Mouse (Mus musculus) mammary gland, adult 2 months (tissue): ENCODE data around the gene Sapcd1. TPM values are rescaled to one million over a fixed set of nuclear protein-coding genes. Genes with fewer than 3 reads are reported as not detected.

Experiments
- polyA plus RNA-seq: library from polyadenylated mRNA; depleted of rRNA; stranded (reverse); fragments of >200 nt; gene quantifications from 2 replicates; pipeline ENCODE4 v1.2.3, GENCODE M21; 2012; ENCODE audit warnings: low replicate concordance; rRNA removed

The Sapcd1 gene
- 1.7 and 2.0 TPM in 2 replicates for polyA plus RNA-seq

GRCm38 (mm10) chr17:35027277-35028068, at the start of gene Sapcd1:
Sapcd1 (minus strand) TSS chr17:35028016.

GRCm38 (mm10) chr17:35076507-35077176, 48.8 kb upstream of the Sapcd1 start, which contains the start of gene Ly6g6e:
Ly6g6e (plus strand) TSS chr17:35076902.

GRCm38 (mm10) chr17:35066084-35066483, 38.3 kb upstream of the Sapcd1 start, which contains the start of gene Mpig6b:
Mpig6b (minus strand) TSS chr17:35066184.

GRCm38 (mm10) chr17:35064951-35065947, 37.4 kb upstream of the Sapcd1 start, which contains the start of gene Ly6g6c:
Ly6g6c (plus strand) TSS chr17:35065388.

GRCm38 (mm10) chr17:35058911-35059892, 31.4 kb upstream of the Sapcd1 start, which contains the start of gene Ddah2:
Ddah2 (plus strand) TSS chr17:35059035.

GRCm38 (mm10) chr17:35049561-35050016, 21.8 kb upstream of the Sapcd1 start, which contains the start of gene Clic1:
Clic1 (plus strand) TSS chr17:35049966.

GRCm38 (mm10) chr17:35046681-35047455, 19.1 kb upstream of the Sapcd1 start, which contains the start of gene Msh5:
Msh5 (minus strand) TSS chr17:35046745.

GRCm38 (mm10) chr17:35016376-35016775, 11.4 kb downstream of the Sapcd1 start, which contains the start of gene Vwa7:
Vwa7 (plus strand) TSS chr17:35016579.

GRCm38 (mm10) chr17:35000717-35001451, 26.9 kb downstream of the Sapcd1 start, which contains the start of gene Vars:
Vars (plus strand) TSS chr17:35000987.

GRCm38 (mm10) chr17:34981690-34982180, 46.1 kb downstream of the Sapcd1 start, which contains the start of gene Lsm2:
Lsm2 (plus strand) TSS chr17:34981862.

Other genes with a start within 250 kb of the Sapcd1 start
- gene Cyp21a1, start 223.5 kb downstream of the Sapcd1 start, polyA plus RNA-seq, result 0.11 and 0.60 TPM in 2 replicates
- gene Stk19, start 191.1 kb downstream of the Sapcd1 start, polyA plus RNA-seq, result 48.6 and 50.3 TPM in 2 replicates
- gene Dxo, start 191.0 kb downstream of the Sapcd1 start, polyA plus RNA-seq, result 72.8 and 80.9 TPM in 2 replicates
- 77.4 and 105 TPM in 2 replicates for gene Skiv2l, start 177.8 kb downstream of the Sapcd1 start, polyA plus RNA-seq
- 18.7 and 20.6 TPM in 2 replicates for gene Nelfe, start 177.6 kb downstream of the Sapcd1 start, polyA plus RNA-seq
- gene Cfb, start 165.5 kb downstream of the Sapcd1 start, polyA plus RNA-seq, result 70.0 and 71.7 TPM in 2 replicates
- gene Zbtb12, start 148.5 kb downstream of the Sapcd1 start, polyA plus RNA-seq, result 13.1 and 14.3 TPM in 2 replicates
- gene Gm20547, start 146.0 kb downstream of the Sapcd1 start, polyA plus RNA-seq, result 0.06 and 0.07 TPM in 2 replicates
- gene C2, start 129.8 kb downstream of the Sapcd1 start, polyA plus RNA-seq, result 46.9 and 64.7 TPM in 2 replicates
- gene Ehmt2, start 129.5 kb downstream of the Sapcd1 start, polyA plus RNA-seq, result 189 and 339 TPM in 2 replicates
- gene Slc44a4, start 113.5 kb downstream of the Sapcd1 start, polyA plus RNA-seq, result 7.4 and 9.2 TPM in 2 replicates
- 48.4 and 54.9 TPM in 2 replicates for gene Neu1, start 96.8 kb downstream of the Sapcd1 start, polyA plus RNA-seq
- gene Hspa1b, start 68.8 kb downstream of the Sapcd1 start, polyA plus RNA-seq, result 43.1 and 146 TPM in 2 replicates
- gene Gm20481, start 58.1 kb downstream of the Sapcd1 start, polyA plus RNA-seq, result 0.30 TPM in 1 of 2 replicates, not detected in the other
- gene Hspa1a, start 55.9 kb downstream of the Sapcd1 start, polyA plus RNA-seq, result 17.7 and 42.4 TPM in 2 replicates
- 0.30 and 3.0 TPM in 2 replicates for gene Hspa1l, start 55.3 kb downstream of the Sapcd1 start, polyA plus RNA-seq
- 75.4 and 108 TPM in 2 replicates for gene Lsm2, start 46.2 kb downstream of the Sapcd1 start, polyA plus RNA-seq
- gene Vars, start 27.0 kb downstream of the Sapcd1 start, polyA plus RNA-seq, result 197 and 475 TPM in 2 replicates
- gene Vwa7, start 11.4 kb downstream of the Sapcd1 start, polyA plus RNA-seq, result 1.4 and 3.9 TPM in 2 replicates
- 4.2 and 4.8 TPM in 2 replicates for gene Msh5, start 18.7 kb upstream of the Sapcd1 start, polyA plus RNA-seq
- 110 and 121 TPM in 2 replicates for gene Clic1, start 21.9 kb upstream of the Sapcd1 start, polyA plus RNA-seq
- gene Ddah2, start 31.0 kb upstream of the Sapcd1 start, polyA plus RNA-seq, result 58.1 and 90.9 TPM in 2 replicates
- 1.5 and 25.2 TPM in 2 replicates for gene Ly6g6c, start 37.4 kb upstream of the Sapcd1 start, polyA plus RNA-seq
- gene Mpig6b, start 38.2 kb upstream of the Sapcd1 start, polyA plus RNA-seq, result 0.67 and 0.80 TPM in 2 replicates
- 5.7 and 9.0 TPM in 2 replicates for gene Ly6g6e, start 48.9 kb upstream of the Sapcd1 start, polyA plus RNA-seq
- 1.1 and 2.2 TPM in 2 replicates for gene Ly6g6d, start 50.0 kb upstream of the Sapcd1 start, polyA plus RNA-seq
- gene Ly6g6f, start 57.6 kb upstream of the Sapcd1 start, polyA plus RNA-seq, result 0.19 TPM in 1 of 2 replicates, not detected in the other
- gene Abhd16a, start 61.2 kb upstream of the Sapcd1 start, polyA plus RNA-seq, result 200 and 293 TPM in 2 replicates
- not detected in 2 replicates for gene Ly6g5c, start 80.3 kb upstream of the Sapcd1 start, polyA plus RNA-seq
- 3.5 and 4.4 TPM in 2 replicates for gene Ly6g5b, start 87.4 kb upstream of the Sapcd1 start, polyA plus RNA-seq
- 16.3 and 24.8 TPM in 2 replicates for gene Gpank1, start 93.4 kb upstream of the Sapcd1 start, polyA plus RNA-seq
- 376 and 470 TPM in 2 replicates for gene Csnk2b, start 94.0 kb upstream of the Sapcd1 start, polyA plus RNA-seq
- gene D17H6S53E, start 98.4 kb upstream of the Sapcd1 start, polyA plus RNA-seq, result 8.7 and 9.2 TPM in 2 replicates
- gene Apom, start 104.0 kb upstream of the Sapcd1 start, polyA plus RNA-seq, result 0.16 and 0.93 TPM in 2 replicates
- gene Bag6, start 107.2 kb upstream of the Sapcd1 start, polyA plus RNA-seq, result 203 and 278 TPM in 2 replicates
- 344 and 571 TPM in 2 replicates for gene Prrc2a, start 136.9 kb upstream of the Sapcd1 start, polyA plus RNA-seq
- 2.8 and 5.7 TPM in 2 replicates for gene Aif1, start 148.1 kb upstream of the Sapcd1 start, polyA plus RNA-seq
- gene Lst1, start 160.4 kb upstream of the Sapcd1 start, polyA plus RNA-seq, result 48.2 and 60.4 TPM in 2 replicates
- gene Ltb, start 166.4 kb upstream of the Sapcd1 start, polyA plus RNA-seq, result 118 and 400 TPM in 2 replicates
- 7.1 and 9.9 TPM in 2 replicates for gene Tnf, start 174.0 kb upstream of the Sapcd1 start, polyA plus RNA-seq
- gene Lta, start 177.3 kb upstream of the Sapcd1 start, polyA plus RNA-seq, result 12.2 and 19.0 TPM in 2 replicates
- 0.80 and 4.0 TPM in 2 replicates for gene Gm16181, start 192.8 kb upstream of the Sapcd1 start, polyA plus RNA-seq
- gene Atp6v1g2, start 205.6 kb upstream of the Sapcd1 start, polyA plus RNA-seq, result 6.5 and 11.8 TPM in 2 replicates
- gene Nfkbil1, start 207.8 kb upstream of the Sapcd1 start, polyA plus RNA-seq, result 10.2 and 38.6 TPM in 2 replicates
- gene Ddx39b, start 213.7 kb upstream of the Sapcd1 start, polyA plus RNA-seq, result 265 and 272 TPM in 2 replicates
- 1,785 and 2,234 TPM in 2 replicates for gene H2-D1, start 234.7 kb upstream of the Sapcd1 start, polyA plus RNA-seq